Mouse (Mus musculus) fibroblast of lung, adult 2 months (primary cell): ENCODE measurements at regions not wholly inside any gene's neighbourhood (a gene's known extent, or its start where the extent isn't known, plus 50 kb on each side); places are given as distances from the start of the nearest gene placed in this dataset.
A peak's percentile ranks its signal among the peaks of the same experiment; 100 is the strongest.

ENCODE experiments used
- DNase-seq: peaks from one replicate; pipeline ENCODE4 v3.0.0-alpha.2; 2011; ENCODE audit warnings: low read depth

DNA sequence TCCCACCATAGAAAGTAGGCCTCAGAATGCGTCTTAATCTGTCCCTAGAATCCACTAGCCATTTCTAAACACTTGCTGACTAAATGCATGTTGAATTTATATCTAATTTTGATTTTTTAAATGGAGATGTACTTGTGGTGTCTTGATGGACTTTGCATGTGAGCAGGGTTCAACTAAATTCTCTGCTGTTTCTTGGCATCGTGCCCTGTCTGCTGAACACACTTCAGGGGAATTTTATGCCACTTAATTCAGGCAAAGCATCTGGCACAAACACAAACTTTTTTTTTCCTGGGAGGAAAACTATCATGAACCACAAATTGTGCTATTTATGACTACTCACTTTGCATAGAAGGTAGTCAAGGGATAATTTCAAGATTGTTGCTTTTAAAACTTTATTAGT lies 87.7 kb downstream of the Stc2 start:
- peak; percentile 8 for DNase-seq

DNA sequence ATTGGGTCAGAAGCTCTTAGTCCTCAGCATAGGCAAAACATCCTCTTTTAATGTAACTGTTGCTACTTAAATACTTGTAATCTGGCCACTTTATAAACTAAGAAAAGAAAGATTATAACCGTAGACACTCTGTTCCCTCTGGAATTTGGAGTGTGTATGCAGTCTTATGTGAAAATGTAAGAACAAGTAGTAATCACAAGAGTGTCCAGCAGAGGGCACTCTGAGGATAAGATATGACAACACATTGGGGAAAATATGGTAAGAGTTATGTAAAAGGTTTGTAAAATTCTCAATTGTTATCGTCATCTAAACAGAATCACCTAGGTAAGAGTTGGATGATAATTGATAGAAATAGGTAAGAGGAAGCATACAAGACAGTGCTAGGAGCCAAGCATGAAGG lies 66.2 kb upstream of the Gm17332 start:
- peak; percentile 72 for DNase-seq
